Mouse (Mus musculus): Measurements from ENCODE around the gene Echs1.
"Not testable (repeated sequence)": the region's sequence is repeated elsewhere in the genome, so short reads cannot be mapped to it uniquely, and the experiment has no call there.

Echs1 gene

DNA sequence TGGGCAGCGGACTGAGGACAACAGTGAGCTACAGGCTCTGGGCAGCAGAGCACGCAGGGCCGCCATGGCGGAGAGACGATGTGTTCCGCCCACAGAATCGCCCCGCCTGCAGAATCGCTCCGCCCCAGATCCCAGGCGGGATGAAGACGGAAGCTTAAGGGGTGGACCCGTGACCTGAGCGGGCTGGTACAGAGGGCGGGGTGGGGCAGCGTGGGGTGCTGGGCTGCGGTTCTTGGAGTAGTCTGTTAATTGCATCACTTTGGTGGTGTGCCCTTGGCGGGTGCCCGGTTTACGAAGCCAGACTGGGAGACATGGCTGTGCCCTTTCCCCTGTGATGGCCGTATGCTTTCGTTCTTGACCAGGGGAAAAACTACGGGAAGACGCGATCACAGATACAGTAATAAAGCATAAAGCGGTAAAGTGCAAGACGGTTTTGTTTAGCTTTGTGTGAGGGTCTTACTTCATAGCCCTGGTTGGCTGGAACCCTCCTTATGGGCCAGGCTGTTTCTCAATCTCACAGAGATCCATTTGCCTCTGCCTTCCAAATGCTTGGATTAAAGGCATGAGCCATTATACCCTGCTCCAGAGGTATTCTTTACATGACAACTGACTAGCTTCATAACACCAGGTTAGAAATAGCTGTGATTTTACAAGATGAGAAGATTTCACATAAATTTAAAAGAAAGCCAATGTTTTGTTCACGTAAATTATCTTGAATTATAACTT is at the start of gene Echs1:
Gene Echs1, minus strand, starts transcription at position 148 of the 726 bp plus-strand sequence.
- peak; percentile 87 for DNase-seq

DNA sequence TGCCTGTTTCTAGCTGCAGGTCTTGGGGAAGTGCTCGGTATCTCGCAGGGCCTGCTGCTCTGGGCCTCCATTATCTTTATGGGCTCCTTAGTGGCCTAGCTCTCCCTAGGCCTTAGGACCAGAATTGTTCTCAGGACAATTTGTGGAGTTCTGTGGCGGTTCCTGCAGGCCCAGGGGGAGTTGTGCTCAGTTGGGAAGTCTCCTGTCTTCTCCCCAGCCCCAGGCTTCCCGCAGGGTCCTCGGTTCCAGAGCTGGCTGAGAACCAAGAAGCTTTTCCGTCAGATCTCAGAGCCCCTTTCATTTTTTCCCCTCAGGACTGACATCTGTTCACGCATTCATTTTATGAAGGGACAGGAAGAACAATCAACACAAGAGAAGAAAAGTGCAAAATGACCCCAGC is 48.4 kb upstream of the Echs1 start, which contains the start of gene Olfr522:
Gene Olfr522, minus strand, starts transcription at position 101 of the 400 bp plus-strand sequence.
- DNase-seq, result no peak

DNA sequence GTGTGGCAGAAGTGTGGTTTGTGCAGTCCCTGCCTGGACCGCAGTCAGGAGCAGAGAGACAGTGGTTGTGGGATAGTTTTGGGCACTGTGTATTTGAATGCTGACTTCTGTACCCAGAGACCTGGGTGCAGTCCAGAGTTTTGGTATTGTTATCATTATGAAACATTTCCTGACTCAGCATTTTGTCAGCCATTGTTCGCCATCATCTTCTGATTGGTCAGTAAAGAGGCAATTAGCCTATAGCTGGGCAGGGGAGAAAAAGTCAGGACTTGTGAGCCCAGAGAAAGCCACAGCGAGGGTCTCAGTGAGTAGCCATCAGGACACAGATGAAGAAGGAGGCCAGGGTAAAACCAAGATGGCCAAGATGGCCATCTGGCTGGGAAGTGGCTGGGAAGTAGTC is 44.1 kb upstream of the Echs1 start:
- DNase-seq, result no peak

DNA sequence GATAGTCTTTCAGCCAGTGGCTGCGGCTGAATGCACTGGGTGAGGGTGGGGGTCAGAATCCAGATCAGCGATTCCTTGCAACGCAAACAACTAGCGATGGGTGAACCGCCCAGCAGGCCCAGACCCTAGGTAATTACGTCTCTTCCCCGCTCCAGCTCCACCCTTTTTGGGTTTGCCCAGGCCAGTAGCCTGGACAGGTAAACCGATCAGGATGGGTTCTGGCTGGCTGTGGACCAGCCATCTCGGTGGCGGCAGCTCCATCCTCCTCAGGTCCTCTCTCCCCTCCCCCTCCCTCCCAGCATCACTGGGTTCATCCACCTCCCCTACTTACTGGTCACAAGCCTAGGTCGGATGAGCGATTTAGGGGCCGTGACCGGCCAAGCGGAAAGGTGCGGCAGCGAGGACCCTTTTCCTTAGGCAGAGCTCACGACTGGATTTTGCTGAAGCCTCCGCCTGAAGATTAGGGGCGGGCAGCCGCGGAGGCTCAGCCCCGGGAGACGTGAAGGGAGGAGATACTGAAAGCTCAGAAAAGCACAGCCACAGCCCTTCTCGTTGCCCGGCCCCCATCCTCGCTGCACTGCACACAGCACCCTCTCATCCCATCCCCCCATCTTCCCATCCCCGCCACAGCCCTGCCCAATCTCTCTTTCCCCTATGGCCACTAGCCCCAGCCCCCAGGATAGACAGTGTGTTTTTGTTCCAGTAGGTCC is 38.1 kb upstream of the Echs1 start, which contains the start of gene Sprn:
Gene Sprn, minus strand, starts transcription at position 660 of the 710 bp plus-strand sequence.
- peak; percentile 80 for DNase-seq

DNA sequence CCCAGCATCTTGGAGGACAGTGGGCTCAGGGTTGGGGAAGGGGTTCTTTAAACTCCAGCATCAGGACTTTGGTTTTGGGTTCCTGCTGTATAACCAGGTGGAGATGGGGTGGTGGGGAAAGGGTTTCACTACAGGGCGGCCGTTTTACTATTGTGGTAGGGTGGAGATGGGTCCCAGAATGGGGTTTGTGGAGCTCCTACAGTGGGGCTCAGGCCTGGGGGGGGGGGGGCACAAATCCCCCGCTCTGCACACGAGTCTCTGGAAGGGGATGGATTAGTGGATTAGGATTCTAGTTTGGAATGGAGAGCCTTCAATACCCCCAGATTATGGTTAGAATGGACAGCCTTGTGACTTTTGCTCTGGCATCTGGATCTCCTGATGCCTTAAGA is 37.5 kb upstream of the Echs1 start:
- DNase-seq, result no peak

DNA sequence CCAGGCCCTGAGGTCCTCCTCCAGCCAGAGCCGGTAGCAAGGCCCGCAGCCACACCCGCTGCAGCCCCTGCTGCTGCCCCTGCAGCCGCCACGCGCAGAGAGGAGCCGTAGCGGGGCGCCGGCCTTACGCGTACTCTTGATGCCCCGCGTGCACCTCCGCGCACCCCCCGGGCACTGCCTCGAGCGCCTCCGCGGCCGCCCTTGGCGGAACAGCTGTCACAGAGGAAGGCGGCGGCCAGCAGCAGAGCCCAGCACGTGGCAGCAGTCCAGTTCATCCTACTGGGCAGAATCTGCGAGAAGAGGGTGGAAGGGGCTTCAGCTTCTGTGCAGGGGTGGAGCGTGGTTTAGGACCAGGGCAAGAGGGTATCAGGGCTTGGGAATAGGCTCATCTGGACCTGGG is 37.1 kb upstream of the Echs1 start:
- peak; percentile 69 for DNase-seq

DNA sequence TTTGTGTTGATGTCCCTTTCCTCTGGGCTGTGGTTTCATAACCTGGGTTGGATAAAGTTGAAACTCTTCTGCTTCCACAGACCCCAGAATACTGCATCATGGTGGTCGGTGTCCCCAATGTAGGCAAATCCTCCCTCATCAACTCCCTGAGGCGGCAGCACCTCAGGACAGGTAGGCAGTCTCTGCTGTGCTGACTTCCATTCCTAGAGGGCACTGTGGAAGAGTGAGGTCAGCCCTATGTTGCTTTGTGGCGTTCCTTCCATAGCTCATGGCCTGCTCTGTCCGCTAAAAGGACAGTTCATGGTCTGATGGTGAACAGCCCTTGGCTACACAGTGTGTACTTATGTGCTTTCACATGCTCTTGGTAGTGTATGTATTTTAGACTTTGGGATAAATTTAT is 28.3 kb upstream of the Echs1 start:
- DNase-seq, result no peak

DNA sequence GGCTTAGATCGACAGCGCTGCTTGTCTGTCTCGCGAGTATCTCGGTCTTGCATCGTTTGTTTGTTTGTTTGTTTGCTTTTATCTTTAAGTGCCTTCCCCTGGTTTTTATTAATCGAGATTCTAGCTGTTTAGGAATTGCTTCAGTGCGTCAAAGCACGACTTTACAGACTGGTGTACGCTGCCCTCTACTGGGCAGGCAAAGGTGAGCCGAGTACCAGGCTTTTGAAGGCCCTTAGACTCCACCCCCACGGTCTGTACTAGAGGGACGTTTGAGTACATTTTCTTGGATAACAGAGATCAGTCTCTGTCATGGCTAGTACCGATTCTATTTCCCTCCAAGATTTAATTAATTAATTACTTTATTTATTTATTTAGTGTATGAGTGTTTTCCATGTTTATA is 25.1 kb upstream of the Echs1 start:
- DNase-seq, result no peak

DNA sequence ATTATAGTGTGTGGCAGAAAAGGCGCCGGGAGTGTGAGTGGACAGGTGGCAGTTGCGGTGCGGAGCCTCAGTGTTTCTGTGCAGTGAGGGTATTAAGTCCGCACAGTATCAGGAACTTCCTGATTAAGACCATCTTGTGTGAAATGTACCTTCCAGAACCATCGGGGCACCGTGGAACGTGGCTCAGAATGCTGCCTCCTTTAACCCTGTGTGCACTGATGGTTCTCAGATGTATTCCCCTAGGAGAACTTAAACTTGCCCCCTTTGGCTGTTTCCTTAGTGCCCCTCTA is 21.7 kb upstream of the Echs1 start:
- DNase-seq, result no peak

DNA sequence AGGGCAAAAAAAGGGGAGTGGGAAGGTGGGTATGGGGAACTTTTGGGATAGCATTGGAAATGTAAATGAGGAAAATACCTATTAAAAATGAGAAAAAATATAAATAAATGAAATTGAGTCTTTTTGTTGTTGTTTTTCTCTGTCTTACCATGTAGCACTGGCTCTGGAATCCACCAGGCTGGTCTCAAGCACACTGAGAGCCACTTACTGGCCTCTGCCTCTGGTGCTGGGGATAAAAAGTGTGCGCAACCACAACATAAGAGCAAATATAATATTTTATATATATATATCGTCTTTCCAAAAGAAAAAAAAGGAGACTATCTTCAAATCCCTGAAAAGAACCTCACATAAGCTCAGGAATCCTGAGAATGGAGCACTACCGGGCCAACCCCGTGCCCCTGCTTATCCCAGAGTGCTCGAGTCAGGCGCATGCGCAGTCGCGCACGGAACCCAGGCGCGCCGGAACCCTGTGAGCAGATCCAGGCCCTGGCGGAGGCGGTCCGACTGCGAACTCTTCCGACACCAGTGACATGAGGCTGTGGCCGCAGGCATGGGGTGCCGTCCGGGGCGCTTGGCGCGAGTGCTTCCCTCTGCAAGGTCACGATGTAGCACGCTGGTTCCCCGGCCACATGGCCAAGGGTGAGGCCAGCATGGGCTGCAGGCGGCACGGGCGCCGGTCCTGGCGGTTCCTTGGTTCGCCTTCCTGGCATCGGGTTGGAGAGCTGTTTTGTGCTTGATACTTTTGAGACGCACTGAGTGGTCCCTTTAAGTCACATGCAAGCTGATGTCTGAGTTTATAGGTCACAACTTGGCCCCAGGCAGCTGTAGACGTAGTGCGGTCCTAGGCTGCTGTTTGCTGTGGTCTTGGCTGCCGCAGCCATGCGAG is 21.1 kb upstream of the Echs1 start, which contains the start of gene Mtg1:
Gene Mtg1, plus strand, starts transcription at position 430 of the 886 bp plus-strand sequence.
- DNase-seq, result peak; percentile 96

DNA sequence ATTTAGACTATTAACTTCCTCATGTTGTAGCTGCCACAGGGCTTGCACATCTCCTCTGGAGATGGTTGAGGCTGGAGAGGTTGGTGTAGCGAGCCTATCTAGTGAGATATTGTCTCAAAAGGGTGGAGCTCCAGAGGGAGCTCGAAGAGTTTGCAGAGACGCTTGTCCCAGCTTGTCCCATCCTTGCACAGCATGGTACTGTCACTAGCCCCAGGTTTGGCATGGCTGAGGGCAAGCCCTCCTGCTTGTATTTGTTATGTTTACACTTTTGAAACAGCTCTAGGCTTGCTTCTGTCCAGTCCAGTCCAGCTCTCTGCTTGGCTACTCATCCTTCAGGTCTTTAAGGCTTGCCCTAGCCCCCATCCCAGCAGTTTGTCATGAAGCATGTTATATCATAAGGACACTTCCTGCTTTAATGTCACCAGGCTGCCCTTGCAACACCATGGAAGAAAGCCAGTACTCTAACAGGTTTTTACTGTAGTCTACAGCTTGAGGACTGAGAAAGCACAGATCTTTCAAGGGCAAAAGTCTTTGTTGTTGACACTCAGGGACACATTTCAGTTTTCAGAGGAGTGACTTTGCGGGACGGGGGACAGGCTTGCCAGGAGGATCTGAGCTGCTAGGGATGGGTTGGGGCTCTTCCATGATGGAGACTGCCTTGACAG is 19.0 kb upstream of the Echs1 start:
- no peak for DNase-seq

DNA sequence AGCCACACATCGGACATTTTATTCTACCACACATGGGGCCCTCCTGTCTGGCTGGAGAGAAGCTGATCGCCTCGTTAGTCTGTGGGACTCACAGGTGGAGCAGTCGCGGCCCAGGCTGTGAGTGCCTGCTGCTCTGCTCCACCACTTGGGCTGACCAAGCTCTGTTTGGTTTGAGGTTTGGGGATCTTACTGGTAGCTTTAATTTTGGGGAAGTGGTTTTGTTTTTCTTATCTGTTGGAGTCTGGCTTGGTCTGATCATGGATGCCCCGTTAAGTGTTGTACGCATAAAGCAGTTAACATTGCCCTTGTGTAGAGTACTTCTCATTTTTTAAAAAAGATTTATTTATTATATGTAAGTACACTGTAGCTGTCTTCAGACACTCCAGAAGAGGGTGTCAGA is 17.8 kb upstream of the Echs1 start:
- DNase-seq, result not testable (repeated sequence)

DNA sequence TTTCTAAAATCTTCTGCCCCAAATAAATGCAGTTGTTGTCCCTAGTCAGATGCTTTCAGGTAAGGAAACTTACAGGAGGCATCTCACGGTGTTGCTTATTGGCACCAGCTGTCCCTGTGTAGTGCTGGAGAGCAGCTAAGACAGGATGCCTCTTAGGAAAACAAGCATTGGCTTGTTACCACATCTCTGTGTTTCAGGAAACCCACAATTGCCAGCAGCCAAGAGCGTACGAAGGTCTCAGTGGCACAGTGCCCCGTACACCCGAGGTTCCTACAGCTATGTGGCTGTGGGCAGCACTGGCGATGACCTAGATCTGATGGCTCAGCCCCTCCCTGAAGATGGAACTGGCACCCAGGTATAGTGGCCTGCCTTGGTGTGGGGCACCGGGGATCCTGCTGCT is 15.9 kb upstream of the Echs1 start:
- not testable (repeated sequence) for DNase-seq

DNA sequence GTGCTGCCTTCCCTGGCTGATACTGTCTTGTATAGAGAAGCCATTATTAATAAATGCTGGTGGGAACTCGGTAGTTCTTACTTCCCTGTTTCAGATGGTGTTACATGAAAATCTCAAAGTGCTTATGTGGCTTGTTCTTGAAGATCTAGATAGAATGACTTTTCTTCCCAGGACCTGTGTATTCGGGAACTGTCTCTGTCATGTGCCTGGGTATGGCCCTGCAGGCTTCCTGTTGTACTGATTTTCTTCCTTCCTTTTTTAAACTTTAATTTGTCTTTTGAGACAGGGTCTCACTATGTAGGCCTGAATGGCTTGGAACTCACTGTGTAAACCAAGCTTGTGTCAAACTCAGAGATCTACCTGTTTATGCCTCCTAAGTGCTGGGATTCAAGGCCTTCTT is 11.6 kb upstream of the Echs1 start:
- DNase-seq, result no peak

DNA sequence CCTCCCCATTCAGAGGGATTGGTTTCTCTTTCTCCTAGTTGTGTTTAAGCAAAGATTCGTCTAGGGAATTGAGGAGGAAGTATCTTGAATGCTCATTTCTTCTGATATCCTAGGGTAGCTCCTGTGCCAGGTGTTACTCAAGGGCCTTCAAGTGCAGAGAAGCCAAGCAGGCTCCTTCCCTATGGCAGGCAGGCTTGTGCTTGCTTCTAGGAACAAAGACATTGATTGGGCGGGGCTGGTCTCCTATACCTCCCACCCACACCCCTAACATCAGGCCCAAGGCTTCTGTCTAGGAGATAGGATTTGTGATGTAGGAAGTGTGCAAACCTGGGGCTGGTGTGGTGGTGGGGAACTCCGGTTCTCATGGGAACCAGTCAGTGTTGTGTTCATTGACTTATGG is 10.7 kb upstream of the Echs1 start:
- no peak for DNase-seq

DNA sequence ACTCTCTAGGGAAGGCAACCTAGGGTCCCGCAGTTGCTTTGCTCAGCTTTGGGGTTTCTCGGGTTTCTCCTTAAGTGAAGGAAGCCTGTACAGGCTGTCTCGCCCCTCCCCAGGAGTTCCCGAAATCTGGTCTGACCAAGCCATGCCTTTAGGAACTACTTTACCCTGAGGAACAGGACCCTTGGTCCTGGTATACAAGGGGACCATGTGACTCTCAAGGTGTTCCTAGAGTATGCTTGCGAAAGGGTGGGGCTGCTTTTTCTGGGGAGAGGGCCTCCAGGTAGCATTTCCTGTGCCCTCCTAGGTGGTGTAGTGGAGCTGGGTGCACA is 9.7 kb upstream of the Echs1 start:
- DNase-seq, result no peak

DNA sequence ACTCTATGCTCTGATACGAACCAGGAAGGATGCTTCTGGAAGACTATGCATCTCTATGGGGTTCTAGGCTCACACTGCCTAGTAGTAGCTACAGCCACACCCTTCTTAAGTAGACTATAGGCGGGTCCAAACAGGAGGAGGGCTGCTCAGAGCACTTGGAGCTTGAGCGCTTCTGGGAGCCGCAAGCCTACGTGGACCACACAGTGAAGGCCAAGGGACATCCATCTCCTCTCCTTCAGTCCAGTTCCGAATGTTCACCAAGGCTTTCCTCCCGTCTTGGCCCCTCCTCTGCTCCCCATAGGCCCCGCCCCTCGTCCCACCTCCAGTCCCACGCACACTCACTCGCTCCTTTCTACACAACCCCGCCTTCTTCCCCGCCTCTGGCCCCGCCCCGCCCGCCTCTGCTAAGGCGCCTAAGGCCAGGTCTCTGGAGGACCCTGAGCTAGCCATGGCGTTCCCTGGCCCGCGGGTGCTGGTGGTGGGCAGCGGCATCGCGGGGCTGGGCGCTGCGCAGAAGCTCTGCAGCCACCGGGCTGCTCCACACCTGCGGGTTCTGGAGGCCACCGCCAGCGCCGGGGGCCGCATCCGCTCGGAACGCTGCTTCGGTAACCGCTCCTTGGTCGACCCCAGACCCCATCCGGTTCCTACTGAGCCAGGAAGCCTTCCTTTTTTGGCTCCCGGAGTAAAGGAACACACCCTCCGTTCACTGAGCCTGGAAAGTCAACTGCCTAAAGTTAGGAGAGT is 9.2 kb upstream of the Echs1 start:
- peak; percentile 88 for DNase-seq

DNA sequence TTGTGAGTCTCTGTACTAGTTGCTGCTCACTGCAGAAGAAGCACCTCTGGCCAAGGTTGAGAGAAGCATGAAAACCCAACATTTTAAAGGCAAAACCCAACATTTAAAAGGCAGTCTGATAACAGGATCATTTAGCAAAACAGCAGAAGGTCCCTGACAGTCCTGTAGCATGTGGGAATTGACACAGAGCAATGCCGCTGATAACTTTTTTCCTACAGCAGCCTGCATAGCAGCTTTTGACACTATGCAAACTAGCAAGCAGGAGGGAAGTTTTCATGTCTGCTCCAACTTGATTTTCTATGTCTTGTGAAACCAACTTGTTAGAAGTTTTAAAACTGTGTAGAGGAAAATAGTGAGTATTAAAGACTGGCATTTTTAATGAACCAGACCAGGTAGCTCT is 8.1 kb upstream of the Echs1 start:
- DNase-seq, result no peak

DNA sequence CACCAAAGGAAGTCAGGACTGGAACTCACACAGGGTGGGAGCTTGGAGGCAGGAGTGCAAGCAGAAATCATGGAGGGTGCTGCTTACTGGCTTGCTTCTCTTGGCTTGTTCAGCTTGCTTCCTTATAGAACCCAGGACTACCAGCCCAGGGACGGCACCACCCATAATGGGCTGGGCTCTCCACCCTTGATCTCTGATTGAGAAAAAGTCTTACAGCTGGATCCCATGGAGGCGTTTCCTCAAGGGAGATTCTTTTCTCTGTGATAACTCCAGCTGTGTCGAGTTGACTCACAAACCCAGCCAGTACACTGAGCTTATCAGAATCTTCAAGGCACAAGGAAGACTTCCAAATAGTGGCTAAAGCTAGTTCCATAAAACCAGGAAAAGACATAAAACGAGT is 6.5 kb upstream of the Echs1 start:
- no peak for DNase-seq

DNA sequence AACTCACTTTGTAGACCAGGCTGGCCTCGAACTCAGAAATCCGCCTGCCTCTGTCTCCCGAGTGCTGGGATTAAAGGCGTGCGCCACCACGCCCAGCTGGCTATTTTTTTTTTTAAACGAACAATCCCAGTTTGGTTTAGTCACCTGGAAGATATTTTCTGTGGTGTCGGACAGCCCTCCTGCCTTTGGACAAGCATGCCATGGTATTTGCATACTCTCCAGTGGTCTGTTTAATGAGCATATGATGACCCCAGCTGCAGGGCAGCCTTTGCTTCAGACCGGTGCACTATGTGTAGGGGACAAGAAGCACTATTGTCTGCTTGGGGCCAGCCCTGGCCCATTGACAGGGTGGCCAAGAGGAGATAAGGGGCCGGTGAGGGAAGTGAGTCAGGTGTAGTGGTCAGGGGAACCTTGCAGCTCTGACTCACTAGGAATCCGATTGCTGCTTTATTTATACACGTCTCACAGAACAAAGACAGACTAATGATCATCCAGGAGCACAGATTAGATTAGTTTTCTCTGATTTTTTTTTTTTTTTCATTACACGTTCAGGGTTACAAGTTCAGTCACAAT is 5.1 kb upstream of the Echs1 start:
- DNase-seq, result no peak

DNA sequence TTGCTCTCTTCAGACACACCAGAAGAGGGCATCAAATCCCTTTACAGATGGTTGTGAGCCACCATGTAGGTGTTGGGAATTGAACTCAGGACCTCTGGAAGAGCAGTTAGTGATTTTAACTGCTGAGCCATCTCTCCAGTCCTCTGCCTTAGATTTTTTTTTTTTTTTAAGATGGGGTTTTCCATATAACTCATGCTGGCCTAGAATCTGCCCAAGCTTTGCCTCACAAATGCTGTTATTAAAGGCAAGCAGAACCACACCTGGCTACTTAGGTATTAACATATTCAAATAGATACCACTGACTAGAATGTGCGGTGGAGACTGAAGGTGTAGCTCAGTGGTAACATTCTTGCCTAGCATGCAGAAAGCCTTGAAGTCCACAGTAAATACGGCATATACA is 4.2 kb upstream of the Echs1 start:
- no peak for DNase-seq
